Mouse (Mus musculus) liver, embryonic 14.5 days (tissue): ENCODE data around the gene Rps11. TPM values are rescaled to one million over a fixed set of nuclear protein-coding genes. Genes with fewer than 3 reads are reported as not detected.
A peak's percentile ranks its signal among the peaks of the same experiment; 100 is the strongest.

ENCODE experiments used
- ATAC-seq: fragments of 200-750 bp; cut with Nextera tagmentation; 2 replicates; pipeline ENCODE4 v1.8.0; 2017; ENCODE audit warnings: moderate number of reproducible peaks, mild to moderate bottlenecking, moderate library complexity; ENCODE audit not compliant: insufficient read depth
- DNase-seq, 3 experiments: peaks; one replicate each; pipeline ENCODE4 v3.0.0-alpha.2; 2012 to 2013; ENCODE audit warnings: low read depth in 3 of 3, low spot score in 3 of 3
- H3K27ac ChIP-seq: fragments of 300-500 bp; sonication (generic); 2 replicates; pipeline ENCODE4 v1.5.1; 2014; ENCODE audit warnings: moderate library complexity, mild to moderate bottlenecking, control low read depth, inconsistent platforms
- H3K27me3 ChIP-seq: fragments of 300-500 bp; sonication (generic); 2 replicates; pipeline ENCODE4 v1.6.1; 2014; ENCODE audit warnings: mild to moderate bottlenecking, low read length, moderate library complexity; ENCODE audit not compliant: control insufficient read depth, insufficient read depth
- H3K36me3 ChIP-seq: fragments of 300-500 bp; sonication (generic); replicated peaks from 2 replicates; pipeline ENCODE4 v1.6.1; 2014; ENCODE audit warnings: low read depth; ENCODE audit not compliant: control insufficient read depth, insufficient read depth
- H3K4me1 ChIP-seq, 2 experiments: fragments of 200-500 bp in 1 of 2; fragments of 300-500 bp in 1 of 2; sonication (generic) in 1 of 2; replicated peaks; 2 replicates each; pipeline ENCODE4 v1.6.1; 2012 to 2014; ENCODE audit warnings: antibody characterized with exemption in 1 of 2, inconsistent platforms in 1 of 2, low read length in 1 of 2; ENCODE audit not compliant: control insufficient read depth in 2 of 2, insufficient read depth in 2 of 2
- H3K4me2 ChIP-seq: fragments of 300-500 bp; sonication (generic); 2 replicates; pipeline ENCODE4 v1.6.1; 2014; ENCODE audit warnings: low read depth, mild to moderate bottlenecking, control low read depth, moderate library complexity
- H3K4me3 ChIP-seq, 2 experiments: fragments of 200-500 bp in 1 of 2; fragments of 300-500 bp in 1 of 2; sonication (generic) in 1 of 2; 2 replicates each; pipeline ENCODE4 v1.5.1; 2012 to 2014; ENCODE audit warnings: low read depth in 2 of 2, low read length in 2 of 2, mild to moderate bottlenecking in 2 of 2, control low read depth in 1 of 2, inconsistent platforms in 1 of 2, moderate library complexity in 1 of 2; ENCODE audit not compliant: insufficient read depth in 1 of 2
- H3K9ac ChIP-seq: fragments of 300-500 bp; sonication (generic); replicated peaks from 2 replicates; pipeline ENCODE4 v1.6.1; 2014; ENCODE audit warnings: mild to moderate bottlenecking, control low read depth, moderate library complexity
- H3K9me3 ChIP-seq: fragments of 300-500 bp; sonication (generic); 2 replicates; pipeline ENCODE4 v1.6.1; 2016; ENCODE audit warnings: low read length, mixed read lengths; ENCODE audit not compliant: control insufficient read depth
- CTCF ChIP-seq: IDR thresholded peaks from 2 replicates; pipeline ENCODE4 v1.5.1; 2016; ENCODE audit warnings: antibody characterized with exemption, low read depth, control low read depth
- EP300 ChIP-seq: IDR thresholded peaks from 2 replicates; pipeline ENCODE4 v1.6.1; 2016; ENCODE audit warnings: antibody characterized with exemption, low read depth
- WGBS: fragments of 180-500 bp; shearing (Covaris S2); extraction: QIAGEN DNeasy Blood & Tissue Kit; methylation state at CpG from one replicate; pipeline ENCODE4 v1.1.7; 2014; ENCODE audit not compliant: insufficient replicate concordance; 5-methylcytosine and 5-hydroxymethylcytosine counted together
- polyA plus RNA-seq, 2 experiments: library from polyadenylated mRNA; depleted of rRNA in 1 of 2; stranded (reverse) in 1 of 2; unstranded in 1 of 2; fragments of >200 nt; fragmentation: Nextera tagmentation in 1 of 2; extraction: Ambion mirVana in 1 of 2; gene quantifications; 2 replicates each; pipeline versions ENCODE4 v1.2.1 to v1.2.3; 2012 to 2014

Rps11 gene
- polyA plus RNA-seq, 2 experiments, result 366 to 989 TPM

GRCm38 (mm10) chr7:45083300-45083890 is 40.8 kb downstream of the Rps11 start:
- Histone ChIP-seq H3K9me3 (no peaks in the 10 kb centered on the region), H3K27me3 (no peaks in the 10 kb centered on the region), H3K4me3 (peak overlapping the region in 1 of 2 experiments; percentile 23; a peak in 2 of 4 replicates), H3K4me1 (peaks cover 3 to 10% of the 10 kb centered on the region in 2 experiments; a peak in 3 of 4 replicates), H3K4me2 (peak overlapping the region; percentile 51), H3K9ac (no peak overlapping the region), H3K27ac (no peak overlapping the region), H3K36me3 (no peaks in the 10 kb centered on the region)
- DNase-seq (no peak), ATAC-seq (no peak)
- TF ChIP-seq CTCF (no peak), EP300 (no peak)
- WGBS, result 37% methylated on average over 22 of the region's 22 CpGs

DNA sequence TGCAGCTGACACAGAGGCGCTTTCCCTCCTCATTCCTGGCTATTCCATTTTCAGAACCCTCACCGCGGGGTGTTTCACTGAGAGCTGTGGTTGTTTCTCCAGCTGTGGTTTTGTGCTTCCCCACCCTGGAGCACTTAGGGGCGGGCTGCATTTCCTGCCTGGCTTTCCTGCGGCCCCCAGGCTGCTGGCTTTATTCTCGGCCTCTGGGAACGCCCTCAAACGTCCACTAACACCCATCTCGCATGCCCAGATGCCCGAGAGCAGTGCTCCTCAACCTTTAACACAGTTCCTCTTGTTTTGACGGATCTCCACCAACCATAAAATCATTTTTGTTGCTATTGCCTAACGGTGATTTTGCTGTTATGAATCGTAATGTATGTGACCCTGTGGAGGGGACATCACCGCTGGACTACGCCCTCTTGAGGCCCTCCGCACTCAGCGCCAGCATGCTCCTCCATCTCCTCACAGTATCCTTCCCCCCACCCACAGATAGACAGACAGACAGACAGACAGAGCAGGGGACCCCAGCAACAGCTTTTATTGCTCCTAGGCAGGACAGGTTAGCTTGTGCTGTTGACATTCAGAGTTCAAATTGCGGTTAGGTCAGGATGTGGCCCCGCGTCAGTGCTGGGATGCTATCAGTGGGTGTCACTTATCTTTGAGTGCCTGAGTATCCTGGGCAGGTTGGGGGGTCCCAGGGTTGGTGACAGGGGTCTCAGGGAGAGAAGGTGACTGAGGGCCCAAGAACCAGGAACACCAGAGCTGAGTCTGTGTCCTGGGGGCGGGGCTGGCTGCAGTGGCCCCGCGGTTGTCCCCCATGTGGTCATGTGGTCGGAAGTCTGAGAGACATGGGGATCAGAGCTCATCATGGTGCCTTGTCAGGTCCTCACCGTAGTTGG is 41.6 kb downstream of the Rps11 start:
- Histone ChIP-seq H3K9ac (peak overlapping the region; percentile 5), H3K4me2 (peak overlapping the region; percentile 51), H3K9me3 (no peaks in the 10 kb centered on the region), H3K27me3 (no peaks in the 10 kb centered on the region), H3K4me1 (peaks cover 3 to 10% of the 10 kb centered on the region in 2 experiments; a peak in 3 of 4 replicates), H3K36me3 (peaks cover 2% of the 10 kb centered on the region; the same call in 1 of the 2 replicates), H3K4me3 (peak overlapping the region; percentile 13 to 23; a peak in 3 of 4 replicates), H3K27ac (no peak overlapping the region)
- ATAC-seq, result no peak; the same call in 1 of the 2 replicates
- no peak for TF ChIP-seq EP300
- TF ChIP-seq CTCF, result peak; percentile 46; the same call in 1 of the 2 replicates
- DNase-seq, result no peak
- 11% methylated on average over 25 of the region's 25 CpGs for WGBS

DNA sequence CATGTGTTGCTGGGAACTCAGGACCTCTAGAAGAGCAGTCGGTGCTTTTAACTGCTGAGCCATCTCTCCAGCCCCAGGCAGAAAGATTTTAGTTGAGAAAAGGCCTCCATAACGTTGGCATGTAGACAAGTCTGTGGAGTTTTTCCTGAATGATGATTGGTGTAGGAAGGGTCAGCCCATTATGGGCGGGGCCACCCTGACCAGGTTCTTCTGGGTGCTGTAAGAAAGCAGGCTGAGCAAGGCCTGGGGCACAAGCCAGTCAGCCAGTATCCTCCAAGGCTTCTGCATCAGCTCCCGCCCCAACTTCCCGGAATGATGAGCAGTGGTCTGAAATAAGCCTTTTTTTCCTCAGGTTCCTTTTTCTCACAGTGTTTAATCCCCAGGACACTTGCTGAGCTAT is 43.2 kb downstream of the Rps11 start:
- WGBS, result 52% methylated on average over 5 of the region's 5 CpGs
- TF ChIP-seq EP300, result no peak
- no peak for TF ChIP-seq CTCF
- no peaks in the 10 kb centered on the region for H3K27me3 ChIP-seq
- no peak overlapping the region for H3K9ac ChIP-seq
- H3K4me2 ChIP-seq, result no peak overlapping the region
- no peak for ATAC-seq
- H3K4me3 ChIP-seq, result no peak overlapping the region
- peaks cover 3 to 10% of the 10 kb centered on the region in 2 experiments; a peak in 3 of 4 replicates for H3K4me1 ChIP-seq
- DNase-seq, result no peak
- peaks cover 7% of the 10 kb centered on the region; the same call in 1 of the 2 replicates for H3K36me3 ChIP-seq
- H3K9me3 ChIP-seq, result no peaks in the 10 kb centered on the region
- H3K27ac ChIP-seq, result no peak overlapping the region

- no peaks in the 10 kb centered on the region for H3K27me3 ChIP-seq
- H3K4me3 ChIP-seq, result no peak overlapping the region
- H3K27ac ChIP-seq, result no peak overlapping the region
- H3K4me1 ChIP-seq, result peaks cover 3 to 12% of the 10 kb centered on the region in 2 experiments; a peak in 3 of 4 replicates
- peaks cover 7% of the 10 kb centered on the region; the same call in 1 of the 2 replicates for H3K36me3 ChIP-seq
- WGBS, result 1% methylated on average over 10 of the region's 10 CpGs
- DNase-seq (peak; percentile 56 to 74 (median 66)), ATAC-seq (no peak)
- no peak for TF ChIP-seq EP300
- peak; percentile 97 for TF ChIP-seq CTCF
- H3K9me3 ChIP-seq, result no peaks in the 10 kb centered on the region
- no peak overlapping the region for H3K9ac ChIP-seq
- no peak overlapping the region for H3K4me2 ChIP-seq
Observed at GRCm38 (mm10) chr7:45079856-45080255, 44.4 kb downstream of the Rps11 start.

- ATAC-seq (0 out of 2 replicates have a peak, but pooled peaks have one; percentile 7), DNase-seq (peak in 1 of 3 experiments; percentile 56)
- Histone ChIP-seq H3K9me3 (no peaks in the 10 kb centered on the region), H3K9ac (no peak overlapping the region), H3K4me3 (no peak overlapping the region), H3K27ac (no peak overlapping the region), H3K36me3 (peaks cover 7% of the 10 kb centered on the region; the same call in 1 of the 2 replicates), H3K27me3 (no peaks in the 10 kb centered on the region), H3K4me1 (peaks cover 3 to 12% of the 10 kb centered on the region in 2 experiments; a peak in 3 of 4 replicates), H3K4me2 (no peak overlapping the region)
- 20% methylated on average over 9 of the region's 9 CpGs for WGBS
- TF ChIP-seq CTCF, result peak; percentile 94
- no peak for TF ChIP-seq EP300
Observed at GRCm38 (mm10) chr7:45078513-45078912, 45.7 kb downstream of the Rps11 start.
